Mouse (Mus musculus): Measurements from ENCODE around the gene Parm1. TPM values are rescaled to one million over a fixed set of nuclear protein-coding genes. Genes with fewer than 3 reads are reported as not detected.

Gene Parm1
- total and polyA plus RNA-seq, 3 experiments: 0.69 to 6.2 (median 4.4) TPM

DNA sequence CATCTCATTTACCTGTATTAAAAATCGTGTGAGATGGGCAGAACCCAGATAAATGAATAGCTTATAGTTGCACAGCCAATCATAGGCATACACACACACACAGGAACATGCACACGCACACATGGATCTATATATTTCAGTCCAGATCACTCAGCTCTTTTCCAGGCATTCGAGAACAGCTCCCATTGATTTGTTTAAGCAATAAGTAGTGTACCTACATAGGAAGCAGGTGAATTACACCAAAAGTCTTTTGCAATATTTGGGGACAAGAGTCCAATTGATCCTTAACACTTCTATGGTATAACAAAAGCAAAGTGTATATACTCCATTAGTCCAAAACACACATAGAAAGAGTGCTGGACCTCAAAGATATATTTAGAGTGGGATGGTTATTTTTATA is 94.2 kb downstream of the Parm1 start:
- no peak for DNase-seq (ENCODE audit: low spot score)
- Histone ChIP-seq H3K9me3 (replicated peaks) (no peaks in the 10 kb centered on the region), H3K4me3 (ENCODE audit: low read depth, low read length) (no peak overlapping the region), H3K4me1 (ENCODE audit: insufficient read depth, low read depth, low read length) (peaks cover 13% of the 10 kb centered on the region), H3K27me3 (ENCODE audit: insufficient read depth, low read length) (no peaks in the 10 kb centered on the region), H3K36me3 (replicated peaks) (peaks cover 24% of the 10 kb centered on the region)
- no peak for TF ChIP-seq CTCF (IDR thresholded peaks at IDR 0.05; ENCODE audit: low read depth, low read length)
- no peak for ATAC-seq (ENCODE audit: extremely low read depth, insufficient number of reproducible peaks, low FRiP score, poor library complexity, severe bottlenecking)

DNA sequence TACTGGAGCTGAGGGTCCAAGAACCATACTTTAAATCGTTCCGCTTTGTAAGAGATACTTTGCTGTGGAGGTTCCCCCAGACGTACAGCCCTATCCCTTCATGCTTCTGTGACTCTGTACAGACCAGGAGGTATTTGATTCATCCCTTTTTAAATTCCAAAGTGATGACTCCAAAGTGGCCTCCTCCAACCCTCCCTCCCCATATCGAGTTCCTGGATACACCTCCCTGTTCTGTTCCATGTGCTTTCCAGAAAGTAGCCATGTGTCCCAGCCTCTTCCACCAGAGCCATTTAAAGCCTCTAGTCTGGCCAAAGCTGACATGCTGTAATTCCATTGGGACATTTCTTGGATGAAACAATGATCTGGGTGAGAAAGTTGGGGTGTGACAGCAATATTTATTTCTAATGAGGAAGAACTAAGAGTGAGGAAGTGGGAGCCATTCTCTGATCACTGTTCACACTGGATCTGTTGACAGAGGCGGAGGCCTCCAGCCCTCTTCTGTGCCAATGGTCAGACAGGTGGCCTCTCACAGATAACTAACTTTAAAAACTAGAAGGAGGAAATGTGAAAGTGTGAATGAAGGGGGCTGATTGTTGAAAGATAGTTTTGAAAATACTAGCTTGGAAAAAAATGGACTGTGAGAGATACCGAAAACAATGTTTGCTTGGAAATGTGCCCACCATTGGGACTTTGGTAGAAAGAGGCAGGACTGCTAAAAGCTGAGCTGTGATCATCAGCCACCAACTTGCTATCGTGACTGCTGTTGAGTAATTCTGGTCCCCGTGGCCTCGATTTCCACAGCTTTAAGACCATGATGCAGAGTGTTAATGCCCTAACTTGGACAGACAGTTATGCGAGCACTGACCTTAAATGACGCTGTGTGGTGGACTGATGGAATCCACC is 100.2 kb downstream of the Parm1 start:
- peaks cover 17% of the 10 kb centered on the region for H3K4me1 ChIP-seq (ENCODE audit: insufficient read depth, low read depth, low read length)
- ATAC-seq (ENCODE audit: extremely low read depth, insufficient number of reproducible peaks, low FRiP score, poor library complexity, severe bottlenecking): no peak
- H3K27me3 ChIP-seq (ENCODE audit: insufficient read depth, low read length): no peaks in the 10 kb centered on the region
- no peaks in the 10 kb centered on the region for H3K9me3 ChIP-seq (replicated peaks)
- no peak overlapping the region for H3K4me3 ChIP-seq (ENCODE audit: low read depth, low read length)
- no peak for DNase-seq (ENCODE audit: low spot score)
- no peak for TF ChIP-seq TAL1 (conservative IDR thresholded peaks at IDR 0.05; ENCODE audit: low read depth, low read length)
- TF ChIP-seq GATA2 (IDR thresholded peaks at IDR 0.05; ENCODE audit: borderline replicate concordance, low read depth, low read length): no peak
- TF ChIP-seq GATA1 (IDR thresholded peaks at IDR 0.05; ENCODE audit: borderline replicate concordance, low read length): no peak
- no peak for TF ChIP-seq CTCF (IDR thresholded peaks at IDR 0.05; ENCODE audit: low read depth, low read length)
- TF ChIP-seq POLR2AphosphoS5 (IDR thresholded peaks at IDR 0.05; ENCODE audit: insufficient replicate concordance, low read depth, low read length): no peak
- H3K36me3 ChIP-seq (replicated peaks): peaks cover 22% of the 10 kb centered on the region

DNA sequence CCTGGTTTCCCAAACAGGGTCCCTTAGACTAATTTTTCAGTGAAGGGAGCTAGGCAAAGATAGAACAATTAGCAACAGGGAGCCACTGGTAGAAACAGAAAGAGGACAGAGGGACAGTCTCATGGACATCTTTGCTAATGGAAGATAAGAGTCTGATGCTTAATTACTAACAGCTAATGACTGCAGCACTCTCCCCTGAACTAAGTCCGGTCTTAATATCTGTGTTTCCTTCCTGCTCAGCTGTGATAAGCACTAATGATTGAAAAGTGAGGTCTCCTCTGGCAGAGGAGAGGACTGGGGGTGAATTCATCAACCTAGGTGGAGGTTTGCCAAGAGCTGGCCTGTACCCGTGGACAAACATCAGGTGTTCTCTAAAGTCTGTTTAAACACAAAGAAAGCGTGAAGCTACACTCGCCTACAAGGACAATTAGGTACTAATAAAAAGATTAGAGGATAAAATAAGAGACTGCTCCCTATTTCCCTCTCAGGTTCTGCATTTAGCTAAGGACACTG is 101.3 kb downstream of the Parm1 start:
- H3K4me1 ChIP-seq (ENCODE audit: insufficient read depth, low read depth, low read length): peaks cover 15% of the 10 kb centered on the region
- DNase-seq (ENCODE audit: low spot score): peak; percentile 5
- H3K36me3 ChIP-seq (replicated peaks): peaks cover 23% of the 10 kb centered on the region
- no peak for TF ChIP-seq GATA2 (IDR thresholded peaks at IDR 0.05; ENCODE audit: borderline replicate concordance, low read depth, low read length)
- no peaks in the 10 kb centered on the region for H3K9me3 ChIP-seq (replicated peaks)
- H3K27me3 ChIP-seq (ENCODE audit: insufficient read depth, low read length): no peaks in the 10 kb centered on the region
- no peak overlapping the region for H3K4me3 ChIP-seq (ENCODE audit: low read depth, low read length)
- ATAC-seq (ENCODE audit: extremely low read depth, insufficient number of reproducible peaks, low FRiP score, poor library complexity, severe bottlenecking): peak; percentile 37

DNA sequence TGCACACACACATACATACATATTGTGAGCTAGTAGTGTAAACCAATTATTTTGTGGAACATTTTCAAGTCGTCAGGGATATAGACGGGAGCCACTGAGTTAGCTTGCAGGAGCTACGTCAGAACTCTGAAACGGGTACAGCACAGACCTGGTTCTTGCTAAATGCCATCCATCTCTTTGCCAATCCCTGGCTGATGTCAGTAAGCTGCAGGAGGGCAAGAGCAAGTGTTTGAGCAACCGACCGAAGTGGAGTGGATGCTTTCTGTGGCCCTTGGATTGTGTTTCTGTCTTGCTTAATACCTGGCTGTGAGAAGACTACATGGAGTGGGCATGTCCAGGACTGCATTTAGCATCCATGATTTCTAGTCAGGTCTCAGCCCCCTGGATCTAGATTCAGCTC is 103.8 kb downstream of the Parm1 start:
- Histone ChIP-seq H3K9me3 (replicated peaks) (no peaks in the 10 kb centered on the region), H3K27me3 (ENCODE audit: insufficient read depth, low read length) (no peaks in the 10 kb centered on the region), H3K4me1 (ENCODE audit: insufficient read depth, low read depth, low read length) (peaks cover 6% of the 10 kb centered on the region), H3K4me3 (ENCODE audit: low read depth, low read length) (no peak overlapping the region), H3K36me3 (replicated peaks) (peaks cover 21% of the 10 kb centered on the region)
- no peak for TF ChIP-seq POLR2AphosphoS5 (IDR thresholded peaks at IDR 0.05; ENCODE audit: insufficient replicate concordance, low read depth, low read length)
- no peak for TF ChIP-seq GATA1 (IDR thresholded peaks at IDR 0.05; ENCODE audit: borderline replicate concordance, low read length)
- no peak for TF ChIP-seq GATA2 (IDR thresholded peaks at IDR 0.05; ENCODE audit: borderline replicate concordance, low read depth, low read length)
- no peak for TF ChIP-seq TAL1 (conservative IDR thresholded peaks at IDR 0.05; ENCODE audit: low read depth, low read length)
- no peak for TF ChIP-seq CTCF (IDR thresholded peaks at IDR 0.05; ENCODE audit: low read depth, low read length)
- ATAC-seq (ENCODE audit: extremely low read depth, insufficient number of reproducible peaks, low FRiP score, poor library complexity, severe bottlenecking): no peak
- DNase-seq (ENCODE audit: low spot score): no peak

DNA sequence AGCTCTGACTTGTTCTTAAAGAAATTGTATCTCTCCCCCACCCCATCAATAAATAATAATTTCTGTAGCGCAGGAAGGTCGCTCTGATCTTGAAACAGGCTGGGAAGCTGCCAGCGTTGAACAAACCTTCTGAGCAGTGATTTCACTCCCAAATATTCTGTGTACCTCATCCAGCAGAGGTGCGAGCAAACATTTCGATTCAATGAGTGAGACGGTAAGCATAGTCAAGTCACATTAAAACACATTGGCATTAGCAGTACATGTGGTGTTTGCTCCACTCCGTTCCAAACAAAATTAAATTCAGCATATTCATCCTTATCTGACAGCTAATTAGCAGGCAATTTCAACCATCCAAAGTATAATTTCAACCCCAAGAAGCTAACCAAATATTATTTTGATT is 109.4 kb downstream of the Parm1 start:
- H3K27me3 ChIP-seq (ENCODE audit: insufficient read depth, low read length): no peaks in the 10 kb centered on the region
- H3K4me3 ChIP-seq (ENCODE audit: low read depth, low read length): no peak overlapping the region
- DNase-seq (ENCODE audit: low spot score): no peak
- peaks cover 18% of the 10 kb centered on the region for H3K36me3 ChIP-seq (replicated peaks)
- ATAC-seq (ENCODE audit: extremely low read depth, insufficient number of reproducible peaks, low FRiP score, poor library complexity, severe bottlenecking): no peak
- no peaks in the 10 kb centered on the region for H3K4me1 ChIP-seq (ENCODE audit: insufficient read depth, low read depth, low read length)
- TF ChIP-seq GATA1 (IDR thresholded peaks at IDR 0.05; ENCODE audit: borderline replicate concordance, low read length) (no peak), GATA2 (IDR thresholded peaks at IDR 0.05; ENCODE audit: borderline replicate concordance, low read depth, low read length) (no peak), POLR2AphosphoS5 (IDR thresholded peaks at IDR 0.05; ENCODE audit: insufficient replicate concordance, low read depth, low read length) (no peak), TAL1 (conservative IDR thresholded peaks at IDR 0.05; ENCODE audit: low read depth, low read length) (no peak), CTCF (IDR thresholded peaks at IDR 0.05; ENCODE audit: low read depth, low read length) (no peak)
- no peaks in the 10 kb centered on the region for H3K9me3 ChIP-seq (replicated peaks)

DNA sequence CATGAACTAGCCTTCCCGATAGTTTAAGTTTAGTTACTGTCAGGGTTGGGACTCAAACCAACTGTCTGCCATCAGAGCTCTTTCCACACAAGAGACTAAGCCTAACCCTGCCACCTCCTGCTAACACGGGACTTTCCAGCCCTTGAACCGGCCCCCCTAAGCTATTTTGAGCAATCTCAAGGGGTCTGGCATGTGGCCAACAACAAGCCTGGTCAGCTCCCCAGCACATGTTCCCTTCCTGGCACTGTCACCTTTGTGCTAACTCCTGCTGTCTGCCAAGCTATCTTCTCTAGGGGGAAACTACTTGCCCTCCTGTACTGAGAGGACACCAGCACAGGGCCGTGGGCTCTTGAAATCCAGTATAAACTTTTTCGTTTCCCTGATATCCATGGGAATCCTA is 112.1 kb downstream of the Parm1 start:
- Histone ChIP-seq H3K9me3 (replicated peaks) (no peaks in the 10 kb centered on the region), H3K4me1 (ENCODE audit: insufficient read depth, low read depth, low read length) (no peaks in the 10 kb centered on the region), H3K27me3 (ENCODE audit: insufficient read depth, low read length) (no peaks in the 10 kb centered on the region), H3K36me3 (replicated peaks) (peaks cover 8% of the 10 kb centered on the region), H3K4me3 (ENCODE audit: low read depth, low read length) (no peak overlapping the region)
- no peak for TF ChIP-seq GATA2 (IDR thresholded peaks at IDR 0.05; ENCODE audit: borderline replicate concordance, low read depth, low read length)
- TF ChIP-seq POLR2AphosphoS5 (IDR thresholded peaks at IDR 0.05; ENCODE audit: insufficient replicate concordance, low read depth, low read length): no peak
- ATAC-seq (ENCODE audit: extremely low read depth, insufficient number of reproducible peaks, low FRiP score, poor library complexity, severe bottlenecking) (no peak), DNase-seq (ENCODE audit: low spot score) (no peak)
